Mouse (Mus musculus): ENCODE results near the gene Snx21. TPM values are rescaled to one million over a fixed set of nuclear protein-coding genes. Genes with fewer than 3 reads are reported as not detected.

Snx21 gene
- polyA plus RNA-seq, 1 experiment = 29.5 TPM

- no peak for TF ChIP-seq TCF12 (IDR thresholded peaks at IDR 0.05; ENCODE audit: insufficient read depth, poor library complexity, severe bottlenecking)
- no peak for TF ChIP-seq MYOG (IDR thresholded peaks at IDR 0.05; ENCODE audit: control insufficient read depth in 1 of 3, insufficient read depth in 1 of 3, insufficient read length in 2 of 3, low read depth in 2 of 3)
- TF ChIP-seq POLR2AphosphoS2 (IDR thresholded peaks at IDR 0.05; ENCODE audit: insufficient read length, low read depth) = peak; percentile 68
- no peaks in the 10 kb centered on the region for H3K27me3 ChIP-seq (ENCODE audit: control insufficient read depth, insufficient read depth, insufficient read length)
- no peaks in the 10 kb centered on the region for H3K79me2 ChIP-seq (ENCODE audit: control insufficient read depth, insufficient read depth)
- H3ac ChIP-seq (ENCODE audit: control insufficient read depth, insufficient read length) = no peak overlapping the region
- H3K4me2 ChIP-seq (ENCODE audit: low read depth) = peak overlapping the region; percentile 92
- H3K4me3 ChIP-seq = peak overlapping the region; percentile 74
- no peaks in the 10 kb centered on the region for H3K36me3 ChIP-seq (ENCODE audit: control insufficient read depth, insufficient read depth)
Observed at GRCm38 (mm10) chr2:164835164-164835563, 49.5 kb downstream of the Snx21 start.

Other genes starting within 250 kb of the Snx21 start
- gene Wfdc2, start 223.4 kb upstream of the Snx21 start, polyA plus RNA-seq (2012; fragmentation: generic; extraction: Trizol) = not detected
- not detected for gene Spint3, start 212.4 kb upstream of the Snx21 start, polyA plus RNA-seq (2012; fragmentation: generic; extraction: Trizol)
- not detected for gene Wfdc6a, start 200.4 kb upstream of the Snx21 start, polyA plus RNA-seq (2012; fragmentation: generic; extraction: Trizol)
- gene Eppin, start 192.2 kb upstream of the Snx21 start, polyA plus RNA-seq (2012; fragmentation: generic; extraction: Trizol) = not detected
- gene Wfdc6b, start 172.3 kb upstream of the Snx21 start, polyA plus RNA-seq (2012; fragmentation: generic; extraction: Trizol) = not detected
- gene Wfdc8, start 172.2 kb upstream of the Snx21 start, polyA plus RNA-seq (2012; fragmentation: generic; extraction: Trizol) = not detected
- not detected for gene Wfdc16, start 147.0 kb upstream of the Snx21 start, polyA plus RNA-seq (2012; fragmentation: generic; extraction: Trizol)
- not detected for gene Wfdc10, start 129.8 kb upstream of the Snx21 start, polyA plus RNA-seq (2012; fragmentation: generic; extraction: Trizol)
- gene Wfdc9, start 129.2 kb upstream of the Snx21 start, polyA plus RNA-seq (2012; fragmentation: generic; extraction: Trizol) = not detected
- gene Wfdc11, start 111.7 kb upstream of the Snx21 start, polyA plus RNA-seq (2012; fragmentation: generic; extraction: Trizol) = not detected
- gene Wfdc13, start 100.7 kb upstream of the Snx21 start, polyA plus RNA-seq (2012; fragmentation: generic; extraction: Trizol) = 0.04 TPM
- gene Spint4, start 87.3 kb upstream of the Snx21 start, polyA plus RNA-seq (2012; fragmentation: generic; extraction: Trizol) = not detected
- gene Spint5, start 70.5 kb upstream of the Snx21 start, polyA plus RNA-seq (2012; fragmentation: generic; extraction: Trizol) = not detected
- gene Wfdc3, start 39.9 kb upstream of the Snx21 start, polyA plus RNA-seq (2012; fragmentation: generic; extraction: Trizol) = 0.41 TPM
- 63.0 TPM for gene Dnttip1, start 39.8 kb upstream of the Snx21 start, polyA plus RNA-seq (2012; fragmentation: generic; extraction: Trizol)
- gene Ube2c, start 15.9 kb upstream of the Snx21 start, polyA plus RNA-seq (2012; fragmentation: generic; extraction: Trizol) = 103 TPM
- 3,985 TPM for gene Tnnc2, start 5.9 kb upstream of the Snx21 start, polyA plus RNA-seq (2012; fragmentation: generic; extraction: Trizol)
- 24.5 TPM for gene Acot8, start 19.1 kb downstream of the Snx21 start, polyA plus RNA-seq (2012; fragmentation: generic; extraction: Trizol)
- 3.3 TPM for gene Zswim3, start 19.3 kb downstream of the Snx21 start, polyA plus RNA-seq (2012; fragmentation: generic; extraction: Trizol)
- gene Zswim1, start 36.9 kb downstream of the Snx21 start, polyA plus RNA-seq (2012; fragmentation: generic; extraction: Trizol) = 13.3 TPM
- gene Spata25, start 42.7 kb downstream of the Snx21 start, polyA plus RNA-seq (2012; fragmentation: generic; extraction: Trizol) = 0.40 TPM
- gene Ctsa, start 47.0 kb downstream of the Snx21 start, polyA plus RNA-seq (2012; fragmentation: generic; extraction: Trizol) = 202 TPM
- 23.5 TPM for gene Neurl2, start 47.6 kb downstream of the Snx21 start, polyA plus RNA-seq (2012; fragmentation: generic; extraction: Trizol)
- 117 TPM for gene Pltp, start 71.9 kb downstream of the Snx21 start, polyA plus RNA-seq (2012; fragmentation: generic; extraction: Trizol)
- gene Pcif1, start 93.5 kb downstream of the Snx21 start, polyA plus RNA-seq (2012; fragmentation: generic; extraction: Trizol) = 43.2 TPM
- gene Zfp335, start 125.9 kb downstream of the Snx21 start, polyA plus RNA-seq (2012; fragmentation: generic; extraction: Trizol) = 11.1 TPM
- gene Mmp9, start 155.0 kb downstream of the Snx21 start, polyA plus RNA-seq (2012; fragmentation: generic; extraction: Trizol) = 1.7 TPM
- gene Slc12a5, start 175.0 kb downstream of the Snx21 start, polyA plus RNA-seq (2012; fragmentation: generic; extraction: Trizol) = 0.52 TPM
- 24.0 TPM for gene Ncoa5, start 249.0 kb downstream of the Snx21 start, polyA plus RNA-seq (2012; fragmentation: generic; extraction: Trizol)

Data from myocyte (in vitro differentiated cells).